In genomic region chr6:143372487-143372886, GRCm38 (mm10) we compare ENCODE assay signal across 21 mouse cellular contexts.
DNase-seq lines count a peak whose midpoint lies in the region; ATAC-seq lines count a peak whose summit lies in the region.
"Had no signal": no experiment of that assay in that cellular context is flagged by ENCODE, and none has a peak within 500 bp of the region (broad histone marks: within the 10 kb centered on the region; RNA-seq: fewer than 3 reads in every experiment).

No protein-coding gene starts in this region.

- ATAC-seq in midbrain, embryonic 15.5 days (replicated peaks): no peak
- no peak for ATAC-seq in forebrain, embryonic 14.5 days
- ATAC-seq: intestine, embryonic 15.5 days; liver, postnatal 0 days; lung, postnatal 0 days had no signal

- H3K9me3 ChIP-seq in midbrain, embryonic 10.5 days (replicated peaks): no peaks in the 10 kb centered on the region
- H3K9me3 ChIP-seq in midbrain, embryonic 15.5 days: no peaks in the 10 kb centered on the region
- no peaks in the 10 kb centered on the region for H3K9me3 ChIP-seq in forebrain, embryonic 14.5 days (replicated peaks; ENCODE audit: control insufficient read depth, low read length)
- H3K9me3 ChIP-seq: heart, embryonic 10.5 days; hindbrain, embryonic 10.5 days; intestine, embryonic 15.5 days; limb, embryonic 12.5 days; neural tube, embryonic 15.5 days had no signal

- H3K9ac ChIP-seq in midbrain, embryonic 15.5 days: no peak overlapping the region
- no peak overlapping the region; the same call in 1 of the 2 replicates for H3K9ac ChIP-seq in forebrain, embryonic 14.5 days (ENCODE audit: low read length)
- H3K9ac ChIP-seq: intestine, embryonic 15.5 days; limb, embryonic 12.5 days; liver, postnatal 0 days; neural tube, embryonic 15.5 days had no signal

- intact Hi-C loops in left cerebral cortex, postnatal 36 days (cut with DNase I): no loop called here

- peak; percentile 32 to 33 for DNase-seq in cerebellum, postnatal 10 days
- no peak for DNase-seq in cerebellum, postnatal 14 days
- DNase-seq in midbrain, embryonic 10.5 days (ENCODE audit: low spot score): peak; percentile 23
- DNase-seq in forebrain, embryonic 14.5 days (ENCODE audit: low spot score): peak; percentile 39
- peak; percentile 38 for DNase-seq in retina, embryonic 14.5 days (ENCODE audit: low spot score)
- no peak for DNase-seq in gastrocnemius, adult 18-20 months (ENCODE audit: low spot score)
- DNase-seq in left cerebral cortex, postnatal 36 days (ENCODE audit: low spot score in 2 of 2): no peak
- DNase-seq: adrenal gland, postnatal 10 days; cerebellum, adult 2 months; kidney, adult 8-10 months; kidney, postnatal 10 days; liver, postnatal 0 days had no signal

- H3K36me3 ChIP-seq in midbrain, embryonic 10.5 days: no peaks in the 10 kb centered on the region
- no peaks in the 10 kb centered on the region for H3K36me3 ChIP-seq in midbrain, embryonic 15.5 days (replicated peaks)
- H3K36me3 ChIP-seq in forebrain, embryonic 14.5 days (ENCODE audit: control insufficient read depth, insufficient read depth, low read length): no peaks in the 10 kb centered on the region
- H3K36me3 ChIP-seq: heart, embryonic 10.5 days; hindbrain, embryonic 10.5 days; intestine, embryonic 15.5 days; limb, embryonic 12.5 days; neural tube, embryonic 15.5 days had no signal

- H3K4me2 ChIP-seq in midbrain, embryonic 15.5 days: no peak overlapping the region
- H3K4me2 ChIP-seq in forebrain, embryonic 14.5 days (ENCODE audit: low read length): no peak overlapping the region
- H3K4me2 ChIP-seq: intestine, embryonic 15.5 days; limb, embryonic 12.5 days; liver, embryonic 11.5 days; neural tube, embryonic 15.5 days had no signal

- WGBS in midbrain, embryonic 10.5 days: 30% methylated on average over 5 of the region's 5 CpGs
- 12% methylated on average over 5 of the region's 5 CpGs for WGBS in midbrain, embryonic 15.5 days
- WGBS in forebrain, embryonic 14.5 days: 5% methylated on average over 5 of the region's 5 CpGs

- no peaks in the 10 kb centered on the region for H3K27me3 ChIP-seq in midbrain, embryonic 10.5 days (ENCODE audit: low read depth, poor library complexity, severe bottlenecking)
- H3K27me3 ChIP-seq in midbrain, embryonic 15.5 days (replicated peaks): no peaks in the 10 kb centered on the region
- no peaks in the 10 kb centered on the region for H3K27me3 ChIP-seq in forebrain, embryonic 14.5 days (replicated peaks; ENCODE audit: control insufficient read depth, insufficient read depth, low read length)
- H3K27me3 ChIP-seq: intestine, embryonic 15.5 days; neural tube, embryonic 15.5 days had no signal

- peaks cover 23% of the 10 kb centered on the region for H3K4me1 ChIP-seq in midbrain, embryonic 10.5 days
- peaks cover 7% of the 10 kb centered on the region; the same call in 1 of the 2 replicates for H3K4me1 ChIP-seq in midbrain, embryonic 15.5 days
- peaks cover 9% of the 10 kb centered on the region for H3K4me1 ChIP-seq in forebrain, embryonic 14.5 days (ENCODE audit: control insufficient read depth, insufficient read depth, low read length)
- H3K4me1 ChIP-seq: intestine, embryonic 15.5 days had no signal

- H3K4me3 ChIP-seq in midbrain, embryonic 10.5 days: no peak overlapping the region
- H3K4me3 ChIP-seq in midbrain, embryonic 15.5 days: no peak overlapping the region
- H3K4me3 ChIP-seq in forebrain, embryonic 14.5 days (ENCODE audit: low read depth, low read length): no peak overlapping the region
- H3K4me3 ChIP-seq: heart, embryonic 10.5 days; hindbrain, embryonic 10.5 days; intestine, embryonic 15.5 days; limb, embryonic 12.5 days; neural tube, embryonic 15.5 days had no signal

- H3K27ac ChIP-seq in midbrain, embryonic 10.5 days (replicated peaks): no peak overlapping the region
- H3K27ac ChIP-seq in midbrain, embryonic 15.5 days: no peak overlapping the region
- no peak overlapping the region for H3K27ac ChIP-seq in forebrain, embryonic 14.5 days (ENCODE audit: low read depth, low read length)
- H3K27ac ChIP-seq: heart, embryonic 10.5 days; hindbrain, embryonic 10.5 days; intestine, embryonic 15.5 days; limb, embryonic 12.5 days; macrophage; neural tube, embryonic 15.5 days had no signal

Comparison
In these comparisons a context has a peak if more than half of its experiments do, and no peak if none do; other contexts are left out.
1. DNase-seq: peak in cerebellum, postnatal 10 days (2 of 2), midbrain, embryonic 10.5 days (single experiment), forebrain, embryonic 14.5 days (single experiment) and retina, embryonic 14.5 days (single experiment); none in cerebellum, postnatal 14 days (0 of 2), gastrocnemius, adult 18-20 months (single experiment) and left cerebral cortex, postnatal 36 days (0 of 2).